Mouse (Mus musculus) left cerebral cortex, postnatal 36 days (tissue): ENCODE measurements around the gene Gm340. TPM values are rescaled to one million over a fixed set of nuclear protein-coding genes. Genes with fewer than 3 reads are reported as not detected.

ENCODE experiments used
- DNase-seq, 2 experiments: peaks; one replicate each; pipeline ENCODE4 v3.0.0; 2021 to 2022; ENCODE audit warnings: low spot score in 2 of 2, mixed read lengths in 1 of 2
- intact Hi-C: fragments of 180-260 bp; cut with DNase I; formaldehyde crosslinking; loops from one replicate; pipeline ENCODE4 v1.15.1; 2025
- microRNA-seq: library from miRNA; unstranded; fragments of <30 nt; microRNA quantifications from one replicate; pipeline ENCODE4 v1.2.0, GENCODE M21; 2022
- total RNA-seq, 2 experiments: library from RNA; stranded (reverse); gene quantifications; 2 replicates each; pipeline ENCODE4 v1.2.3; 2021

The Gm340 gene
- total RNA-seq, 2 experiments from 2014 or later: 12.2 to 15.2 TPM

DNA sequence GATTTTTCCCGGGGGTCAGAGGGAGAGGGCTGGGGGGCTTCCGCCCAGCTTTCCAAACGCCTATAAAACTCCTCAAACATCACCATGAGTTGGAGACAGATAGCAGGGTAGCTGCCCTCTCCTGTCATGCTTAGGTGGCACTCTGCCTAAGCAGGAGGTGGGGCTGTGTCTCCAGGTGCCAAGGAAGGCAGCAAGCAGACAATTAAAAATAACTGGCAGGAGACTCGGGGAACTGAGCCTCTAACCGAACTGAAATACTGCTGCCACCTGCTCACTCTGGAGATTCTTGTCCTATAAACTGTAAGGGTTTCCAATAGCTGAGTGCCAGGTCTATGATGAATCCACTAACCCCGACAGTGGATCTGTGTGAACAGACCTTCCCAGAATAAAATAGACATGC is 29.5 kb downstream of the Gm340 start:
- no peak for DNase-seq
- intact Hi-C loops: loop anchor here (10.0 kb wide), 1 partner anchor 297 kb away; no protein-coding TSS in a partner anchor

DNA sequence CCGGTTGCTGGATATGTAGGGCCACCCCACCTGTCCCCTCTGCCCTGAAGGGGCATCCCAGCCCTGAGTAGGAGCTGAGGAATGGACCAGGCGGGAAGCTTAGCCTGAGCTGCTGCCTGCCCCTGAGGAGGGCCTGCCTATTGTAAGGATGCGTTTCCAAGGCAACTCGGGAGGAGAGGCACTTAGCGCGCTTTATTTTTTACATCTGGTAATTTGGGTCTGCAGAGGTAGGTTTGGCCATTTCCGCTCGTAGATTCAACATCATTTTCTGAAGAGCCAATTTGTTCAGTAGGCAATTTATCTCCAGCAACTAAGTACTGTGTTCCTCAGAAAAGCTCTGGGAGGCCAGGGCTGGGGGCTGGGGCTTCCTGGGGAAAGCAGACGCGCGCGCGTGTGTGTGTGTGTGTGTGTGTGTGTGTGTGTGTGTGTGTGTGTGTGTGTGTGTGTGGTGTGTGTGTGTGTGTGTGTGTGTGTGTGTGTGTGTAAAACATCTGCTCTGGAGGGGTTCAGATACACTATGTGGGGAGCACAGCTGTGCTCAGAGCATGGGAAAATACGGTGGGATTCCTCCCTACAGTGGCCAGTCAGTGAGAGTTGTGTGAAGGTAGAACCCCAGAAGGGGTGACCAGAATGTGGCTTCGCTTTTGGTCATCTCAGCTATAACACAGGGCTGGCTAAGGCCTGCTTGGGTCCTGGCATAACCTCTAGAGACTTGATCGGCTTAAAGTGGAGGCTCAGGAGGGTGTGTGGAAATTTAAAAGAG is 31.3 kb downstream of the Gm340 start:
- intact Hi-C loops: loop anchor here (10.0 kb wide), 1 partner anchor 299 kb away; no protein-coding TSS in a partner anchor
- DNase-seq: no peak

DNA sequence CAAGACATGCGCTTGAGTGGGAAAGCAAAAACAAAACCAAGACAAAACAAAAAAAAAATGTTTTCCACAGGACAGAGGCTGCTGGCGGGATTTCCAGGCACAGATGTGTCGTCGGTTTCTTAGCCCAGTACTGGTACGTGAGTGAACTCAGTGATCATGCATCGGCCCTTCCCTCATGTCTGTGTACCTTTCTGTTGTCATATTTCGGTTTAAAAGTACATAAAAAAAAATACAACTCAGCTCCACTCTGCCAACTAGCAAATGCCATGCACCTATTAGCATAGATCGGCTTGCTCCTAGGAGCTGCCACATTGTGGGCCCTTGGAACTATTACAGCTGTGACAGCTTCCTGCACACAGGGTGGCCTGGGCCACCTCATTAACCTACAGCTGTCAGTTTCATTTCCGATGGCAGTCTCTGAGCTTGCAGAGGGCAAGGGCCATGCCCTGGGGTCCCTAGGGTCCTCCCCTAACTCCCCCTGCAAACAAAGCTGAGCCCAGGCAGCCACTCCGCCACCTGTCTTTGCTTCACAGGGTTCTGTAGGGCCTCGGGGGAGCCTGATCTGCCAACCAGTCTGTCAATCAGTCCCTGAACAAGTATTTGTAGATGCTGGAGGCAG is 33.5 kb downstream of the Gm340 start:
- intact Hi-C loops: loop anchor here (10.0 kb wide), 1 partner anchor 301 kb away; no protein-coding TSS in a partner anchor

DNA sequence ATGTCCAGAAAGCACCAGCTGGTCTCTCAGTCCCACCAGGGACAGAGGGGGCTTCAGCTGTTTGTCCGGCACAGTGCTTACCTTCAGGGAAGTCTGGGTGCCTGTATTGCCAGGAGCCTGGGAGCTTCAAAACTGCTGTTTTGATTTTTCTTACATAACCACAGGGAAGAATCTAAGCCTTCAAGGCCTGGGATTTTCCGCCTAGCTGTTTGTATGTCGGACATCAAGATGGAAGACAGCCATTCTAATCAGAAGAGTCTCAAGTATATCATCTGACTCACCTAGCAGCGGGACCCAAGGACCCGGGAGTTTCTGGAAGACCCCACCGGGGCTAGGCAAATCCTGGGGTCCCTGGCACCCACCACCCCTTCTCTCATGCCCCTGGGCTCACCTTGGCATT is 34.1 kb downstream of the Gm340 start:
- no peak for DNase-seq
- intact Hi-C loops: loop anchor here (10.0 kb wide), 1 partner anchor 301 kb away; no protein-coding TSS in a partner anchor

More for the DNA sequence above, 33.5 kb downstream of the Gm340 start:
- no peak for DNase-seq

DNA sequence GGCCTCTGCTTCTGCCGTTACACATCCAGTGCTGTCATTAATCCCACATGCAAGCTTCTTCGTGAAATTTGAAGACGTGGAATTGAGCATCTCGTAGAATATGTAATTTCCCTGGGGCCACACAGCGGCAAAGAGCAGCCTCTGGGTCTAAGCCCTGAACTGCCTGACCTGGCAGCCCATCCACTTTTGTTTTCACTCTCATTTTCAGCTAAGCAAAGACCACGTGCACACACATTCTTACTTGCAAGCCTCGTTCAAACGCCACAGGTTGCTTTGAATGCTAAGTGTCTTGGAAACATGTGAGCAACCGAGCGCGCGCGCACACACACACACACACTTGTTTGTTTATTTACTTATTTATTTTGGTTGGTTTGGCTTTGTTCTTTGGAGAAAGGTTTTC is 34.9 kb downstream of the Gm340 start:
- intact Hi-C loops: loop anchor here (10.0 kb wide), 1 partner anchor 302 kb away; no protein-coding TSS in a partner anchor
- no peak for DNase-seq

DNA sequence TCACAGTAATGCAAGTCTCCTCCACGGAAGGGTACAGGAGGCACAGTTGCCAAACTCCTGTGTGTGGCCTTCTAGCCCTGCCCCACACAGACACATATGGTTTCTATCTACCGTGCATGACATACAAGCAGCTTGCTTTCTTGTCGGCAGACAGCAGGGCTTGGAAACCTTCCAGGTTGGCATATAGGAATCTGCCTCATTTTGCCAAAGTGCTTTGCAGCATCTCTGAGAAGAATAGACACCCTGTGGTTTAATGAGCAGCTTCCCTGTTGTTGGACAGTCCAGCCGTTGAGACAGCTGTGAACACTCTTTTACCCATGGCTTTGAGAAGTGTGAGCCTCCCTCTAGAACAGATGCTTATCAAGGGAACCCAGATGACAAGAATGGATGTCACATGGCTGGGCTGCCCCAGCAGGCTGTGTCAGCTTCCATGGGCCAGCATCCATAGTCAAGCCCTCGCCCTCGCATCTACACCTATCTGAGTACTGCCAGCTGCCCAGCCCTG is 36.0 kb downstream of the Gm340 start:
- intact Hi-C loops: loop anchor here (10.0 kb wide), 1 partner anchor 303 kb away; no protein-coding TSS in a partner anchor
- DNase-seq: no peak

DNA sequence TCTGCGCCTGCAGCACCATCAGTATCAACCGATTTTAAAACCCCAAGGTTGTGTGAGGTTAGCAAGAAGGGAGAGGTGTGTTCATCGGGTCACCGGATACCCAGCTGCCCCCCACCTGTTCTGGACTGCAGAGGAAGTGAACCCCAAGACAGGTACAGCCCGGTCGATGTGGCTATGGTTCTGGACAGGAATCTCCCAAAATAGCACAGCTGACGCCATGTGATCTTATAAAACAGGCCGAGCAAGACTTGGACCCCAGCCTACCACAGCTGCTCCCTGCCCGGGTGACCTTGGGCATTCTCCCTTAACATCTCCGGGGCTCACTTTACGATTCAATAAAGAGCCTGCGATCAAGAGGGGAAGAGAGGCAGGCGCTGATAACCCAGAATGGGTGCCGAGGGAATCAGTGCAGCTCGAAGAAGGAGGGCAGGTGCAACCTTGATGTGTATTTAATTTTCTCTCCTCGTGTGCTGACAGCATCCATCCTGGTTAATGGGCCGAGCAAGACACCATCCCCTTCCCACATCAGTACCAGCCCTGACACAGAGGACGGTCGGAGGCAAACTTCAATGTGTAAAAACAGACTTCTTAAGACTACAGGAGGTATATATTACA is 36.7 kb downstream of the Gm340 start:
- intact Hi-C loops: loop anchor here (10.0 kb wide), 1 partner anchor 304 kb away; no protein-coding TSS in a partner anchor
- DNase-seq: no peak

DNA sequence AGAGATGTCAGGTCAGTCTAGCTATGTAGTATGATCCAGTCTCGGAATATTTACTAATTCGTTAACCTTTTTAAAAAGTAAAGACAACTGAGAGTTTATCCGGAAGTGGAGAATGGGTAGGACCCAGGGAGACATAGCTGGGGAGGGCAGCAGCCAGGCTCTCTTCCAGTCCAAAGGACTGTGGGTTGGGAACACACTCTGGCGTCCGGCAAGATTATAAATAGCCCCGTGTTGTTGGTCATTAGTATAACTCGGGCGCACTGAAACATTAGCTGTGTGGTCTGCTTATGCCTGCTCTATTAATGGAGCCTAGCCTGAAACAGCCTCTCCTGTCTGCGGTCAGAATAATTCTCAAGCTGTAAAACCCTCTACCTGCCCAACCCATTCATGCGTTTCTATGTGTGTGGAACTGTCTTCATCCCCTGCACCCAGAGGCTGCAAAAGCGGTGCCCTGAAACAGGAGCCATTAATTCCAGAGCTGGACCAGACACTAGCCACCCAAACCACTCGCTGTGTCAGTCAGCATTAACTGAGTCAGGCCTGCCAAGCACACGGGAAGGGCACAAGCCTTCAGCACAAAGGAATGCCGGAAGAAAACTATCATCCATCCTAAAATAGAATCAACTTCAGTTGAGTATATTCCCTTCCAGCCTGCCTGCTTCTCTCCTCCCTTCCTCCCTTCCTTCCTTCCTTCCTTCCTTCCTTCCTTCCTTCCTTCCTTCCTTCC is 38.4 kb downstream of the Gm340 start:
- no peak for DNase-seq
- intact Hi-C loops: no loop called here

DNA sequence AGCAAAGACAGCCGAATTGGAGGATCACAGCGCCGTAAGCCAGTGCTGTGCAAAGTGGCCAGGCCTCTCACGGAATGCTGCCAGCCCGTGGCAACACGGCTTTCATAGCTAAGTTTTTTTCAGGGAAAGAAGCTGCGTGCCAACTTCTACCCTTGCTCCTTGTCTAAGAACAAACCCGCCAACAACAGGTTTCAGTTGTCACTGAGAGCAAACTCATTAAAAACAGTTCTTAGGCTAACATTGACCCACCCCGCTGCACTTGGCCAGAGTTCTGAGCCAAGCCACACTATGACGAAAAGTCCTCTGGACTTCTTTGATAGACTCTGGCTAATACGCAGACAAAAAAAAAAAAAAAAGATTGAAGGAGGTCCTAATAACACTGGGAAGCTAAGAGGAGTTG is 46.8 kb downstream of the Gm340 start:
- intact Hi-C loops: loop anchor here (1.0 kb wide), 1 partner anchor 135 kb away; no protein-coding TSS in a partner anchor
- DNase-seq: no peak

DNA sequence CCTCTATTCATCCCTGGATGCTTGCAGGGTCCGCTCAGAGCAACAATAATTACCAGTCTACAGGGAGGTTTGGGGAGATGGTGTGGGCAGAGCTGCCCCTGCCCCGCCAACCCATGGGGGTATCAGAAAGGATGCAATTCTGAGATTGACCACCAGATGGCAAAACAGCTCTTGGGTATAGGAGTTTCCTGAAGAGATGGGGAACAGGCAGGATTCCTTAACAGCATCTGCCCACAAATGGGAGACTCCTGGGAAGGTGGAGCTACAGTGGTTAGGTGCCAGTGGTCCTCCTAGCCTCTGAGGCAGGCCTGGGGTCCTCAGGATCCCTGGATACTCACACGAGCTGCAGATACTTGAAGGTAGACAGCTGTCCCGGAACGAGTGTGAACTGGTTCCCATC is 47.4 kb downstream of the Gm340 start:
- intact Hi-C loops: loop anchor here (1.0 kb wide), 1 partner anchor 135 kb away; no protein-coding TSS in a partner anchor
- DNase-seq: no peak

DNA sequence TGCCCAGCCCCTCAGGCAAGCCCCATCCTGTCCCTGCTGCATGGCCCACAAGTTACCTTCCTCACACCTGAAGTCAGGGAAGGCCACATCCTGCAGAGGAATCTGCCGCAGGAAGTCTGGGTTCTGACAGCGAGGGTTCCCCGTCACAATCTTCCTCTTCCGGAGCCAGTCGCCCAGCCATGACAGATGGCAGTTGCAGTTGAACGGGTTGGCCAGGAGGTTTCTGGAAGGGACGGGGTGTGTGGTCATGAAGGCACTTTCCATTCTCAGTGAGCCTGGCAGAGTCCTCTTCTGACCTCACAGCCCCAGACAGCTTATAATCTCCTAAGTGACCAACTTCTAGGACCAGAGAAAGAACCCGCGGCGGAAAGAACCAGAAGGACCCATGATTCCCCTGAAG is 51.9 kb downstream of the Gm340 start:
- no peak for DNase-seq
- intact Hi-C loops: no loop called here

DNA sequence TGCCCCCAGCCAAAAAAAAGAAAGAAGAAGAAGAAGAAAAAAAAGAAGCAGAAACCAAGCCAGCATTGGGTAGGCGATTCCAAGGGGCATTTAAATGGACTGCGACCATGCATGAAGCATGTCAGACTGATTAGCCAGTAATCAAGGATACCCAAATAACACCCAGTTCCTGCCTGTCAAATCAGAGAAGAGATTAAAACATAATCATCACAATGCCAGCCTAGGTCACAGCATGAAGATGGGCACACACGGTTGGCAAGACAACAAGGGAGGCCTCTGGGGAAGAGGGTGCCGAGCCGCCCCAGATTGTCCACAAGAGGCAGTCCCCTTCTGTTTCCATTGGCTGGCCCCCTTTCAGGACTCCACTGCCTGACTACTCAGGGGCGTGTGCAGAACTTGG is 52.8 kb downstream of the Gm340 start:
- intact Hi-C loops: no loop called here
- no peak for DNase-seq

Small RNA genes lying within 50 kb of the gene (microRNA-seq; reads per million reads assigned to microRNA genes)
- not detected for gene Mir8091

Other genes starting within 250 kb of the Gm340 start
- 1 to 10 TPM; 1.8 to 2.8 TPM for gene Pik3ap1, start 197.3 kb upstream of the Gm340 start, total RNA-seq
- gene Lcor, start 99.7 kb upstream of the Gm340 start, total RNA-seq: 10 to 100 TPM; 17.3 to 22.2 TPM
- 10 to 100 TPM; 47.8 to 59.1 TPM for gene Slit1, start 161.3 kb downstream of the Gm340 start, total RNA-seq
- gene Arhgap19, start 219.7 kb downstream of the Gm340 start, total RNA-seq: 1 to 10 TPM; 2.7 to 3.4 TPM
- 10 to 100 TPM; 15.5 to 17.6 TPM for gene Frat1, start 247.6 kb downstream of the Gm340 start, total RNA-seq